Mouse (Mus musculus): ENCODE measurements at regions not wholly inside any gene's neighbourhood (a gene's known extent, or its start where the extent isn't known, plus 50 kb on each side); places are given as distances from the start of the nearest gene placed in this dataset.

GRCm38 (mm10) chr11:17501120-17502043, 244.0 kb downstream of the C1d start:
- Histone ChIP-seq H3K9me3 (ENCODE audit: control insufficient read depth, low read length) (no peaks in the 10 kb centered on the region), H3K9ac (ENCODE audit: low read depth, low read length) (no peak overlapping the region), H3K4me2 (replicated peaks; ENCODE audit: low read depth, low read length) (no peak overlapping the region), H3K4me1 (ENCODE audit: control insufficient read depth, insufficient read depth, low read length) (no peaks in the 10 kb centered on the region), H3K36me3 (ENCODE audit: control insufficient read depth, insufficient read depth, low read length) (no peaks in the 10 kb centered on the region), H3K27me3 (ENCODE audit: control insufficient read depth, insufficient read depth, low read length) (no peaks in the 10 kb centered on the region), H3K27ac (ENCODE audit: low read depth, low read length) (no peak overlapping the region), H3K4me3 (ENCODE audit: low read length) (no peak overlapping the region)
- 70% methylated on average over 14 of the region's 14 CpGs for WGBS
- ATAC-seq (ENCODE audit: low FRiP score, low TSS enrichment) = no peak

- Histone ChIP-seq H3K4me2 (replicated peaks; ENCODE audit: low read depth, low read length) (no peak overlapping the region), H3K36me3 (ENCODE audit: control insufficient read depth, insufficient read depth, low read length) (no peaks in the 10 kb centered on the region), H3K4me1 (ENCODE audit: control insufficient read depth, insufficient read depth, low read length) (no peaks in the 10 kb centered on the region), H3K4me3 (ENCODE audit: low read length) (no peak overlapping the region), H3K9me3 (ENCODE audit: control insufficient read depth, low read length) (no peaks in the 10 kb centered on the region), H3K27ac (ENCODE audit: low read depth, low read length) (no peak overlapping the region), H3K9ac (ENCODE audit: low read depth, low read length) (no peak overlapping the region), H3K27me3 (ENCODE audit: control insufficient read depth, insufficient read depth, low read length) (no peaks in the 10 kb centered on the region)
- ATAC-seq (ENCODE audit: low FRiP score, low TSS enrichment) = no peak
- WGBS = 88% methylated on average over 7 of the region's 7 CpGs
Observed at GRCm38 (mm10) chr11:17502052-17502451, 244.7 kb downstream of the C1d start.

- Histone ChIP-seq H3K27ac (ENCODE audit: low read depth, low read length) (no peak overlapping the region), H3K9me3 (ENCODE audit: control insufficient read depth, low read length) (no peaks in the 10 kb centered on the region), H3K4me2 (replicated peaks; ENCODE audit: low read depth, low read length) (no peak overlapping the region), H3K27me3 (ENCODE audit: control insufficient read depth, insufficient read depth, low read length) (no peaks in the 10 kb centered on the region), H3K4me3 (ENCODE audit: low read length) (no peak overlapping the region), H3K9ac (ENCODE audit: low read depth, low read length) (no peak overlapping the region), H3K36me3 (ENCODE audit: control insufficient read depth, insufficient read depth, low read length) (no peaks in the 10 kb centered on the region), H3K4me1 (ENCODE audit: control insufficient read depth, insufficient read depth, low read length) (no peaks in the 10 kb centered on the region)
- ATAC-seq (ENCODE audit: low FRiP score, low TSS enrichment) = peak; percentile 83
- WGBS = 43% methylated on average over 12 of the region's 12 CpGs
Observed at GRCm38 (mm10) chr11:17522220-17522919, 265.0 kb downstream of the C1d start.

- WGBS = 79% methylated on average over 4 of the region's 4 CpGs
- Histone ChIP-seq H3K9me3 (ENCODE audit: control insufficient read depth, low read length) (no peaks in the 10 kb centered on the region), H3K4me2 (replicated peaks; ENCODE audit: low read depth, low read length) (no peak overlapping the region), H3K9ac (ENCODE audit: low read depth, low read length) (no peak overlapping the region), H3K36me3 (ENCODE audit: control insufficient read depth, insufficient read depth, low read length) (no peaks in the 10 kb centered on the region), H3K4me1 (ENCODE audit: control insufficient read depth, insufficient read depth, low read length) (no peaks in the 10 kb centered on the region), H3K27ac (ENCODE audit: low read depth, low read length) (no peak overlapping the region), H3K27me3 (ENCODE audit: control insufficient read depth, insufficient read depth, low read length) (no peaks in the 10 kb centered on the region), H3K4me3 (ENCODE audit: low read length) (no peak overlapping the region)
- ATAC-seq (ENCODE audit: low FRiP score, low TSS enrichment) = no peak
Observed at GRCm38 (mm10) chr11:17523329-17523728, 265.9 kb downstream of the C1d start.

- H3K9ac ChIP-seq (ENCODE audit: low read depth, low read length) = no peak overlapping the region
- no peaks in the 10 kb centered on the region for H3K4me1 ChIP-seq (ENCODE audit: control insufficient read depth, insufficient read depth, low read length)
- no peak overlapping the region for H3K27ac ChIP-seq (ENCODE audit: low read depth, low read length)
- no peaks in the 10 kb centered on the region for H3K27me3 ChIP-seq (ENCODE audit: control insufficient read depth, insufficient read depth, low read length)
- 56% methylated on average over 7 of the region's 7 CpGs for WGBS
- no peak overlapping the region for H3K4me3 ChIP-seq (ENCODE audit: low read length)
- no peak for ATAC-seq (ENCODE audit: low FRiP score, low TSS enrichment)
- H3K36me3 ChIP-seq (ENCODE audit: control insufficient read depth, insufficient read depth, low read length) = no peaks in the 10 kb centered on the region
- no peak overlapping the region for H3K4me2 ChIP-seq (replicated peaks; ENCODE audit: low read depth, low read length)
- no peaks in the 10 kb centered on the region for H3K9me3 ChIP-seq (ENCODE audit: control insufficient read depth, low read length)
Observed at GRCm38 (mm10) chr11:17524985-17525775, 267.8 kb downstream of the C1d start.

- Histone ChIP-seq H3K36me3 (ENCODE audit: control insufficient read depth, insufficient read depth, low read length) (no peaks in the 10 kb centered on the region), H3K9ac (ENCODE audit: low read depth, low read length) (no peak overlapping the region), H3K4me1 (ENCODE audit: control insufficient read depth, insufficient read depth, low read length) (no peaks in the 10 kb centered on the region), H3K4me3 (ENCODE audit: low read length) (no peak overlapping the region), H3K9me3 (ENCODE audit: control insufficient read depth, low read length) (no peaks in the 10 kb centered on the region), H3K27me3 (ENCODE audit: control insufficient read depth, insufficient read depth, low read length) (no peaks in the 10 kb centered on the region), H3K4me2 (replicated peaks; ENCODE audit: low read depth, low read length) (no peak overlapping the region), H3K27ac (ENCODE audit: low read depth, low read length) (no peak overlapping the region)
- ATAC-seq (ENCODE audit: low FRiP score, low TSS enrichment) = no peak
- WGBS = 71% methylated on average over 5 of the region's 5 CpGs
Observed at GRCm38 (mm10) chr11:17526476-17526875, 269.1 kb downstream of the C1d start.

- 78% methylated on average over 6 of the region's 6 CpGs for WGBS
- Histone ChIP-seq H3K4me3 (ENCODE audit: low read length) (no peak overlapping the region), H3K36me3 (ENCODE audit: control insufficient read depth, insufficient read depth, low read length) (no peaks in the 10 kb centered on the region), H3K27me3 (ENCODE audit: control insufficient read depth, insufficient read depth, low read length) (no peaks in the 10 kb centered on the region), H3K4me2 (replicated peaks; ENCODE audit: low read depth, low read length) (no peak overlapping the region), H3K27ac (ENCODE audit: low read depth, low read length) (no peak overlapping the region), H3K4me1 (ENCODE audit: control insufficient read depth, insufficient read depth, low read length) (no peaks in the 10 kb centered on the region), H3K9me3 (ENCODE audit: control insufficient read depth, low read length) (no peaks in the 10 kb centered on the region), H3K9ac (ENCODE audit: low read depth, low read length) (no peak overlapping the region)
- ATAC-seq (ENCODE audit: low FRiP score, low TSS enrichment) = no peak
Observed at GRCm38 (mm10) chr11:17528609-17529008, 271.2 kb downstream of the C1d start.

- 86% methylated on average over 3 of the region's 3 CpGs for WGBS
Observed at GRCm38 (mm10) chr11:17533706-17534105, 276.3 kb downstream of the C1d start.

More at GRCm38 (mm10) chr11:17533706-17534105, 276.3 kb downstream of the C1d start:
- Histone ChIP-seq H3K9ac (ENCODE audit: low read depth, low read length) (no peak overlapping the region), H3K27ac (ENCODE audit: low read depth, low read length) (no peak overlapping the region), H3K9me3 (ENCODE audit: control insufficient read depth, low read length) (no peaks in the 10 kb centered on the region), H3K4me3 (ENCODE audit: low read length) (no peak overlapping the region), H3K4me2 (replicated peaks; ENCODE audit: low read depth, low read length) (no peak overlapping the region), H3K36me3 (ENCODE audit: control insufficient read depth, insufficient read depth, low read length) (no peaks in the 10 kb centered on the region), H3K4me1 (ENCODE audit: control insufficient read depth, insufficient read depth, low read length) (no peaks in the 10 kb centered on the region), H3K27me3 (ENCODE audit: control insufficient read depth, insufficient read depth, low read length) (no peaks in the 10 kb centered on the region)
- ATAC-seq (ENCODE audit: low FRiP score, low TSS enrichment) = no peak
